Mouse (Mus musculus) adrenal gland, postnatal 25 days (tissue): Measurements from ENCODE around the gene Pax3. TPM values are rescaled to one million over a fixed set of nuclear protein-coding genes. Genes with fewer than 3 reads are reported as not detected.

Source experiments
- DNase-seq: peaks from one replicate; pipeline ENCODE4 v3.0.0; 2021; ENCODE audit warnings: mixed read lengths
- total RNA-seq: library from RNA; stranded (reverse); gene quantifications from 2 replicates; pipeline ENCODE4 v1.2.3, GENCODE M21; 2021

Gene Pax3
- total RNA-seq, 1 experiment from 2014 or later = not detected

- no peak for DNase-seq
These were observed 115.2 kb downstream of the Pax3 start for GRCm38 (mm10) chr1:78081761-78082160.

DNA sequence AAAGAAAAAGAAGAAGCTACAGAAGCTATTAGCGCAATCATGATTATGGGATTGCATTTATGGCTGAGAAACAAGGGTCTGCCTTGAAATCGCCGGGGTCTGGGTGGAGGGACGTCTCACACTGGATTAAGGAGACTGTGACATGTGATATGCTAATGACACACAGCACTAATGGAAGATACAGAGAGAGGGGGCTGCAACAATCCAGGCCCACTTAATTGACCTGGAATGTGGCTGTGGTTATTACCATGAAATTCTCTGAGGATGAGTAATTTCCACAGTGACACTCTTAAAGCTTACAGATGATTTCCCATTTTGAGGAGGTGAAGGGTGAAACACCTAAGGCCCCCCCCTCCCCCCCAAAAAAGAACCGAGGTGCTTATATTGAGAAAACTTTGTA lies 136.1 kb downstream of the Pax3 start:
- DNase-seq = no peak

DNA sequence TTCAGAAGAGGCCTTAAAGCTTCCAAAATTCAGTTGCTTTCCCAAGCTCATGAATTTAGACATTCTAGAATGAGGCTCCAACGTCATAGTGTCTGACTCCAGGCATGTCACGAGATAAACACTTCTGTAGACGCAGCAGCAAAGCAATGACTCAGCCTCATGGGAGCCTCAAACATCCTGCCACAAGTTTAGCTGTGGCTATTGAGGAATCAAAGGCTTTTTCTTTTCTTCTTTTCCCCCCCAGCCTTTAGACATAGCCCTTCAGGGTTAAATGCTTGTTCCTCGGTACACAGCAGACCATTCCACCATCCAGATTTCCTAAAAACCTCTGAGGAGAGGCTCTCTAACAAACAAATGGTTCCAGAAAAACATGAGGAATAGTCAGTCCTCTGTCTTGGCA lies 139.0 kb downstream of the Pax3 start:
- DNase-seq = no peak

- DNase-seq = no peak
These were observed 143.3 kb downstream of the Pax3 start for GRCm38 (mm10) chr1:78053677-78054076.

Other genes starting within 250 kb of the Pax3 start
- gene Sgpp2, start 113.2 kb upstream of the Pax3 start, total RNA-seq = 0.79 and 0.90 TPM in 2 replicates